Mouse (Mus musculus) right cerebral cortex, adult 18-20 months (tissue): ENCODE data around the gene Hlcs.

Source experiments
- DNase-seq: peaks from one replicate; pipeline ENCODE4 v3.0.0; 2022; ENCODE audit warnings: mixed read lengths

Gene Hlcs

GRCm38 (mm10) chr16:94289138-94290072 is 24.0 kb downstream of the Hlcs start:
- peak; percentile 88 for DNase-seq

GRCm38 (mm10) chr16:94287826-94288225 is 25.5 kb downstream of the Hlcs start:
- DNase-seq, result no peak

- no peak for DNase-seq
Measured at GRCm38 (mm10) chr16:94283972-94284371, 29.4 kb downstream of the Hlcs start.

- DNase-seq, result no peak
Measured at GRCm38 (mm10) chr16:94270826-94271225, 42.5 kb downstream of the Hlcs start.

GRCm38 (mm10) chr16:94269635-94270034 is 43.7 kb downstream of the Hlcs start:
- DNase-seq, result peak; percentile 87

GRCm38 (mm10) chr16:94268205-94268604 is 45.2 kb downstream of the Hlcs start:
- no peak for DNase-seq

- DNase-seq, result no peak
Measured at GRCm38 (mm10) chr16:94264611-94265010, 48.8 kb downstream of the Hlcs start.

- DNase-seq, result no peak
Measured at GRCm38 (mm10) chr16:94262501-94262900, 50.9 kb downstream of the Hlcs start.

GRCm38 (mm10) chr16:94260938-94261630 is 52.3 kb downstream of the Hlcs start:
- no peak for DNase-seq

GRCm38 (mm10) chr16:94258366-94259310 is 54.7 kb downstream of the Hlcs start:
- peak; percentile 70 for DNase-seq

GRCm38 (mm10) chr16:94255592-94255991 is 57.8 kb downstream of the Hlcs start:
- no peak for DNase-seq

- DNase-seq, result no peak
Measured at GRCm38 (mm10) chr16:94255035-94255434, 58.3 kb downstream of the Hlcs start.

- no peak for DNase-seq
Measured at GRCm38 (mm10) chr16:94254415-94254891, 58.9 kb downstream of the Hlcs start.

- DNase-seq, result no peak
Measured at GRCm38 (mm10) chr16:94253671-94254414, 59.5 kb downstream of the Hlcs start.

GRCm38 (mm10) chr16:94251756-94252155 is 61.6 kb downstream of the Hlcs start:
- no peak for DNase-seq

- DNase-seq, result peak; percentile 81
Measured at GRCm38 (mm10) chr16:94250640-94251349, 62.6 kb downstream of the Hlcs start.

GRCm38 (mm10) chr16:94250136-94250535 is 63.2 kb downstream of the Hlcs start:
- DNase-seq, result no peak

GRCm38 (mm10) chr16:94249666-94250065 is 63.7 kb downstream of the Hlcs start:
- no peak for DNase-seq

GRCm38 (mm10) chr16:94248721-94249120 is 64.7 kb downstream of the Hlcs start:
- DNase-seq, result no peak

- no peak for DNase-seq
Measured at GRCm38 (mm10) chr16:94246976-94247375, 66.4 kb downstream of the Hlcs start.
